14 mouse cellular contexts compared by ENCODE assay signal in the genomic region with DNA sequence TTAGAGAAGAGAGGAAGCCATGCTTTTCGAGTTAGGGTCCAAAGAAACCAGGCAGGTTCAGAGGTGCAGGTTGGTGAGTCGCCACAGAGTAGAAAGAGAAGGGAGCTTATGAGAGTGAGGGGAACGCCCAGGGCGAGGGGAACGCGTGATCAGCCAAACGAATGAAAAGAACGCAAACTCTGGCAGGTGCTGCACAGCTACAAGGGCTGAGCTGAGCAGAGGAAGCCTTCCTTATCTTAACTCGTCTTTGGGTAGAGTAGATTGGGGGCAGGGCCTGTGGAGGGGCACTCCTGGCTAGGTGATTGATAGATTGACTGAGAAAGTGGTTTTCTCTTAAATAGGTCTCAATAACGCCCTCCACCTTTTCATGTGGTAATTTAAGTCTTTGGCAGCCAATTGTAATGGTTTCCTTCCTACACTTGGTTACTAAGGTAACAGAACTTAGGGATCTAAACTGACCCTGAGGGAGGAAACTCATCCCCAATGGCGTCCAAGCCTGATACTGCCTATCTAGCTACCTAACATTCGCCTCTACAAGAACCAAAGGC. TPM values are rescaled to one million over a fixed set of nuclear protein-coding genes. Genes with fewer than 3 reads are reported as not detected.
"Had no signal": no experiment of that assay in that cellular context is flagged by ENCODE, and none has a peak within 500 bp of the region (broad histone marks: within the 10 kb centered on the region; RNA-seq: fewer than 3 reads in every experiment).

No protein-coding gene starts in this region.

- DNase-seq: kidney, postnatal 10 days; kidney, postnatal 4 days; liver; liver, embryonic 13.5 days; liver, postnatal 0 days; lung, postnatal 14 days; spleen, adult 18-20 months; thymus, postnatal 36 days had no signal

- H3K27ac ChIP-seq: layer of hippocampus, adult 2 months; limb, embryonic 12.5 days; liver, embryonic 13.5 days; lung, embryonic 15.5 days; macrophage; midbrain, embryonic 12.5 days had no signal

- ATAC-seq: liver, postnatal 0 days had no signal

- H3K9me3 ChIP-seq: limb, embryonic 12.5 days; liver, embryonic 13.5 days; lung, embryonic 15.5 days; megakaryocyte, embryonic 14.5 days; midbrain, embryonic 12.5 days had no signal

- H3K4me1 ChIP-seq: limb, embryonic 12.5 days; liver, embryonic 13.5 days; lung, embryonic 15.5 days; megakaryocyte, embryonic 14.5 days; midbrain, embryonic 12.5 days had no signal

- H3K27me3 ChIP-seq: limb, embryonic 12.5 days; liver, embryonic 13.5 days; lung, embryonic 15.5 days; midbrain, embryonic 12.5 days had no signal

- H3K36me3 ChIP-seq: limb, embryonic 12.5 days; liver, embryonic 13.5 days; lung, embryonic 15.5 days; midbrain, embryonic 12.5 days had no signal

- H3K4me2 ChIP-seq: limb, embryonic 12.5 days; liver, embryonic 13.5 days; lung, embryonic 15.5 days; midbrain, embryonic 12.5 days had no signal

- H3K9ac ChIP-seq: limb, embryonic 12.5 days; liver, embryonic 13.5 days; liver, postnatal 0 days; lung, embryonic 15.5 days; midbrain, embryonic 12.5 days had no signal

- H3K4me3 ChIP-seq: layer of hippocampus, adult 2 months; limb, embryonic 12.5 days; liver, embryonic 13.5 days; lung, embryonic 15.5 days; megakaryocyte, embryonic 14.5 days; midbrain, embryonic 12.5 days had no signal

RNA-seq across cellular contexts. Expression of a gene that starts 33.6 kb away (rescaled TPM):
- polyA plus RNA-seq: macrophage had no signal
